Mouse (Mus musculus) 3134 (cell line): Measurements from ENCODE around the gene Hoxd3.

Experiments
- DNase-seq: peaks from one replicate; pipeline ENCODE4 v3.0.0-alpha.2; 2011; ENCODE audit warnings: low spot score; ENCODE audit not compliant: insufficient read length; ENCODE audit errors: extremely low read depth

Gene Hoxd3

DNA sequence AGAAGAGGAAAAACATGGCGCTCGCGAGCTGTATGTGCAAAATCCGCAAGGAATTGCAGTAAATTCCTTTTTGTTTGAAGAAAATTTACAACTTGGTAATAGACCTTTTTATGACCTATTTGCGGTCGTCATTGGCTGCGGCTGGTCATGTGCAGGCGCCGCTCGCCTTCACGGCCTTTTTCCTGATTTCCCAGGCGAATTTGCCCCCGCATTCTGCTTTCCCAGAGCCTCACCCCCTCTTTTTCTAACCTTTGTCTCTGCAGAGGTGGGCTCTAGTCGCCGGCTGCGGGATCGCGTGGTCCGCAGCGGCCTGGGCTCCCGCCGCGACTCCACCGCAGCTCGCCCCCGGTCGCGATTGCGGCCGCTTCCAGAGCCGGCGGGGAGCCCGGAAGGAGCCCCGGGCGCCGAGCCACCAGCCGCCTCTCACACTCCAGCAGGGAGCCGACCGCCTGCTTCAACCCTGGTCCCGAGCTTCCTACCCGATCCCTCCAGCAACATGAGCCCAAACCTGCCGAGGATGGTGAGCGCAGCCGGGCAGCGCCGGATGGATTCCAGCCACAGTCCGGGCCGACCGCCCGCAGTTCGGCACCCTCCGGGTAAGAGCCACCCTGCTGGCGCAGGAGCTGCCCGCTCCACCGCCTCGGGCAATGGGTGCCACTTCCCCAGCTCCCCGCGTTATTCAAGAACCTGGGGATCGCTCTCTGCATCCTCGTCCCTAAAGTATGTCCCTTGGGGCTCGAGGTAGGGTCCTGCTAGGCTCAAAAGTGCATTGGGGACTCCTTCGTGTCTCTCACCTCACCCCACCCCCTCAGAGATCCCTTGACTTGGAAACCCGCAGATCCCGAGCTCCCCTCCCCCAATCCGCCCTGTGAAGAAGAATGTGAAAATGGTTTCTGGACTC is at the start of gene Hoxd3, which contains the start of gene Hoxd4:
Hoxd3 (plus strand) TSS at position 207 of the 901 bp plus-strand sequence.
Hoxd4 (plus strand) TSS at position 209 of the 901 bp plus-strand sequence.
- DNase-seq, result no peak

DNA sequence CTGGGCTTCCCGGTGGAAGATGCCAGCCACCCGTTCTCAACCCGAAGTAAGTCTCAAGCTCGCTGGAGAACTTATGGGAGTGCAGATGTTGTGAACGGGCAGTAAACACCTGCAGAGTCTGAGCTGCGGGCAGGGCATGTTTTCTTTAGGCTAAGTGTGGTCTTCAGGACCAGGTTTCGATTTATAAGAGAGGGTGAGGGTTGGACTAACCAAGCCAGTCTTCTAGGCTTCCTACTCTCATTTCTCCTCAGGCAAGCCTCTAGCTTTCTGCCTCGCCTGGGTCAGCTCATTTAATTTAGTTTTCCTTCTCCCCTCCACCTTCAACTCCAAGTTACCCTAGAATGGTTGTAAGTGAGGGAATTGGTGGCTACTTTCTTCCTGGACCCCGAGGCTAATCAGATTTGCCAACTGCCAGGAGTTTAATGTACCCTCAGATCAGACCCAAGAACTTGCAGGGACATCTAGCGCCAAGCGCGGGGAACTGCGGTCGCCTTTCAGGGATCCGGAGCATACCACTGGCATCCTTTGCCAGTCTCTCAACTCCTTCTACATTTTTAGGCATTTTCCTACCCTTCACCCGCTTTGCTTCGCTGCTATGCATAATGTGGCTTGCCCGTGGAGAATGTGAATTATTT is 48.3 kb upstream of the Hoxd3 start:
- peak; percentile 40 for DNase-seq

DNA sequence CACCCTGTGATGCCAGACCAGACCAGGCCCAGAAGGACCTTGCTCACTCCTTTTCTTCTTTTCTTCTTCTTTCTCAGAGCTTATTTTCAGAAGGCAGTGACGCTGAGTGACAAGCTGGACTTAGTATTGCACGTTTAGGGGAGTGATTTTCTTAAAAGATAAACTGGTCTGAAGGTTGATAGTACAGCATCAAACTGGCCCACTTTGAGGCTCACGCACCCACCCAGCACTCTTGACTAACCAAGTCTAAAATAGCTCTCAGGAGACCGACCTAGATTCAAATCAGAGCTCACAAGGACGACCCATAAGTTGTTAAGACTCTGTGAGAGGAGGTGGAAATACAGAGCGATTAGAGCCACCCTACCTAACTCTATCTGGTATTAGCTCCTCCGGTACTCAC is 45.3 kb upstream of the Hoxd3 start:
- DNase-seq, result no peak

DNA sequence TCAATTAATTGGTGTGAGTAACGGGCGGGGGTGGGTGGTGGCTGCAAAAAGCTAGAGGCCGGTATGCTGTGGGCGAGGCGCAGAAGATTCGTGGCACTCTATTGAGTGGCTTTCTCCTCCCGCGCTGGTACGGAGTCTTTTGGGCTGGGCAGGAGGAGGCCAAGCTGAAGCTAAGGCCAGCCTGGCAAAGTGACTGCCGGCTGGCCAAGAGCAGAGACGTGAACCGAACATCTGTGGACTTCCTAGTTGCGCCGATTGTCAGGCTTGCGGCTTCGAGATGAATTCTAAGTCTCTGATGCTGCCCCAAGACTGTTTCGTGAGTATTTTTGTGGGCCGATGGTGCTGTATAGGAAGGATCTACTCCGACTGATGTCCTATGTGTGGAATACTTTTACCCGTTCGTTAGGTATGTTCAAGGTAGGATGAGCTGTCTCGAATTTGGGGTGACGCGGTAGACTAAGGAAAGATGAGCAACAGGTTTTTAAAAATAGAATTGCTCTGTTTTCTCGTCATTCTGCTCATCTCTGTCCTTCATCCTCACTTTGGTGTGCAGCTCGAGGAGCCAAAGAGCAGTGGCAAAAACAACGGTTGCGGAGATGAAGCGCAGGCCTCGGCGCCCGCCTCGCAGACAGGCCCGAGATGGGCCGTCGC is 44.4 kb upstream of the Hoxd3 start:
- DNase-seq, result no peak

DNA sequence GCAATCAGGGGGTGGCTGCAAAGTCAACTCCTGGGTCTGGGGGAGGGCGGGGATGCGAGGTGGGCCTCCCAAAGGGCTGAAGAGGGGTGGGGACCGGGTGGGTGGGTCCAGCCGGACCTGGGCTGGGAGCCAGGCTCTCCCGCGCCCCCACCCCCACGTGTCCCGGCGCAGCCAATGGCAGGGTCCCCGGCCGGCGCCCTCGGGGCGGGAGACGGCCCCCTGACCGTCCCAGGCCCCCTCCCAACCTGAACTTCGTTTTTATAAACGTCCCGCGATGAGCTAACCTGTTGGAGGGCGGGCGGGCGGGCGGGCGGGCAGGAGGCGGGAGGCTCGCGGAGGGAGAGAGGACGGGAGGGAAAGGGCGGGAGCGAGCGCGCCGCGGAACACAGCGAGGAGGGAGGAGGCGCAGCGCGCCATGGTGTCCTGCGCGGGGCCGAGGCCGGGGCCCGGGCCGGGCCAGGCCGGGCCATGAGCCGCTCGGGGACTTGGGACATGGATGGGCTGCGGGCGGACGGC is 43.8 kb upstream of the Hoxd3 start, which contains the start of gene Hoxd13:
Hoxd13 (plus strand) TSS at position 469 of the 516 bp plus-strand sequence.
- DNase-seq, result no peak

DNA sequence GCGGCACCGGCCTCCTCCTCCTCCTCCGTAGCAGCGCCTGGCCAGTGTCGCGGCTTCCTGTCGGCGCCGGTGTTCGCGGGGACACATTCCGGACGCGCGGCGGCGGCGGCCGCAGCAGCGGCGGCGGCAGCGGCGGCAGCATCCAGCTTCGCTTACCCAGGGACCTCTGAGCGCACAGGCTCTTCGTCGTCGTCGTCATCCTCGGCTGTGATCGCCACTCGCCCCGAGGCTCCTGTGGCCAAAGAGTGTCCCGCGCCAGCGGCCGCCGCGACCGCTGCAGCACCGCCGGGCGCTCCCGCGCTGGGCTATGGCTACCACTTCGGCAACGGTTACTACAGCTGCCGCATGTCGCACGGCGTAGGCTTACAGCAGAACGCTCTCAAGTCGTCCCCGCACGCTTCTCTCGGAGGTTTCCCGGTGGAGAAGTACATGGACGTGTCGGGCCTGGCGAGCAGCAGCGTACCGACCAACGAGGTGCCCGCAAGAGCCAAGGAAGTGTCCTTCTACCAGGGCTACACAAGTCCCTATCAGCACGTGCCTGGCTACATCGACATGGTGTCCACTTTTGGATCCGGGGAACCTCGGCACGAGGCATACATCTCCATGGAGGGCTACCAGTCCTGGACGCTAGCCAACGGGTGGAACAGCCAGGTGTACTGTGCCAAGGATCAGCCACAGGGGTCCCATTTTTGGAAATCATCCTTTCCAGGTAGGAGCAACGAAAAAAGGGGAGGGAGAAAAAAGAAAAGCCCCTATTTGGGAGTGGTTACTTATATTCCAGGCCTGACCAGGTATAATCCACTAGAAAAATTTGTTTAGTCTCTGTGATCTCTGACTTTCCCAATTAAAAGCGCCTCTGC is 43.1 kb upstream of the Hoxd3 start:
- DNase-seq, result no peak

DNA sequence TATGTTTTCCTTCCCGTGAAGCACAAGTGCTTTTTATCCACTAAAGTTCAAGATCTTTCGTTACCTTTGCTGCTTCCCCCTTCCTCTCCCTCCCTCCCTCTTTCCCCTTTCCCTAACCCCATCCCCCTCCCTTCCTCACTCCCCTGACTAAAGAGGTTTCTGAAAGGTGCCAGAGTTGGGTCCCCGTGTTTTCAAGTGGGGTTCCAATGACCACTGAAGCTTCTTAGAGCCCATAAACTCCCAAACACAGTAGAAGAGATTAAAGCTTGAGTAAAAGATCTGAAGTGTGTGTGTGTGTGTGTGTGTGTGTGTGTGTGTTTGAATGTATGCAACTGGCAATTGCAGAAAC is 42.5 kb upstream of the Hoxd3 start:
- no peak for DNase-seq

DNA sequence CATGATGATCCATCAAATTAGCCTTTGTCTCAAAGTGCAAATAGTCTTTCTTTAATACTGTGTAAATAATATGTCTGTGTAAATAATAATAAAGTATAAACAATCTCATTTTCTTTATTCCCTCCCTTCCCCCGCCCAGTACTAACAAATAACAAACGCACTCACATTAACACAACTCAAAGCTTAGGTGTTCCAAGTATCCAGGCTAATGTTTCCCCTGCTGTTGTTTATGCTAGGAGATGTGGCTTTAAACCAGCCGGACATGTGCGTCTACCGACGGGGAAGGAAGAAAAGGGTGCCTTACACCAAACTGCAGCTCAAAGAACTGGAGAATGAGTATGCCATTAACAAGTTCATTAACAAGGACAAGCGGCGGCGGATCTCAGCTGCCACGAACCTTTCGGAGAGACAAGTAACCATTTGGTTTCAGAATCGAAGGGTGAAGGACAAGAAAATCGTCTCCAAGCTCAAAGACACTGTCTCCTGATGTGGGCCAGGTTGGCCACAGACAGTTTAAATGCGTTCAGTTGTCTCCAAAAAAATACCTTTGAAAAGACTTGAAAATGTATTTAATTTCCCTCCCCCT is 42.0 kb upstream of the Hoxd3 start:
- no peak for DNase-seq

DNA sequence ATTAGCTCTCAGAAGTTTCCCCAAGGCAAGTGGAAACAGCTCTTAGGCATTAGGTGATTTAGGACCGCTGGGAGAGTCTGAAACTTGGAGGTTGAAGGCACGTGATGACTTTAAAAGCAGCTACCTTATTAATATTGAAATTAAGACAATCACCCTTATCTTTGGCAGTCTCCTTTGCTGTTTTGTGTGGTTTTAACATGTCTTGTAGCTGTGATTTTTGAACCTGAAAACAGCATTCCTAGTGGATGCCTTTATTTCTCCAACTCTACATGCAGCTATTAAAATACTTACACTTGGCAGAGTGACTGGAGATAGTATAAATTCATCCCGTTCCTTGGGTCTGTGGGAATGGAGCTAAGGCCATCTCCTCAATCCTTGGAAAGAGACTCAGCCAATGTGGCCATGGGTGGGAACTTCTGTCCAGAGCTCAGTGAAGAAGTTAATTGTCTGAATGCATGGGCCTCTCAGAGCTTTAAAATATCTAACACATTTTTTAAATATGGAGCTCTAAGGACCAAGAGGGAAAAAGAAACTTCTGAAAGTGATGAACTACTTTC is 41.0 kb upstream of the Hoxd3 start:
- DNase-seq, result no peak

DNA sequence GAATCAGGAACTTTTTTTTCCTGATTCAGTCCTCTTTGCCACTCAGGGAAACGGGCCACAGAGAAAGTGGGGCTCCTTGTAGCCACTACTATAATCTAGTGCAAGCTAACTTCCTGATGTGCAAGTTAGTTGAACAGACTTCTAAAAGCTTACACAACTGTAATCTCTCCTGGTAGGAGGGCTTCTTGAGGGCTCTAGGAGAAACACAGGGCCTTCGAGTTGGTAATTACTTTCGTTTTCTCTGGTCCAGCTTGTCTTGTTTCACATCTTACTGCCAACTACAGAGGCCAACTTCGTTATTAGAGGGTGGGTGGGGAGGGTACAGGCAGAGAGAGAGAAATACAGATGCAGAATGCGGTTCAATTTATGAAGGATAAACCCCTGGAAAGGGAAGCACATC is 39.9 kb upstream of the Hoxd3 start:
- DNase-seq, result no peak

DNA sequence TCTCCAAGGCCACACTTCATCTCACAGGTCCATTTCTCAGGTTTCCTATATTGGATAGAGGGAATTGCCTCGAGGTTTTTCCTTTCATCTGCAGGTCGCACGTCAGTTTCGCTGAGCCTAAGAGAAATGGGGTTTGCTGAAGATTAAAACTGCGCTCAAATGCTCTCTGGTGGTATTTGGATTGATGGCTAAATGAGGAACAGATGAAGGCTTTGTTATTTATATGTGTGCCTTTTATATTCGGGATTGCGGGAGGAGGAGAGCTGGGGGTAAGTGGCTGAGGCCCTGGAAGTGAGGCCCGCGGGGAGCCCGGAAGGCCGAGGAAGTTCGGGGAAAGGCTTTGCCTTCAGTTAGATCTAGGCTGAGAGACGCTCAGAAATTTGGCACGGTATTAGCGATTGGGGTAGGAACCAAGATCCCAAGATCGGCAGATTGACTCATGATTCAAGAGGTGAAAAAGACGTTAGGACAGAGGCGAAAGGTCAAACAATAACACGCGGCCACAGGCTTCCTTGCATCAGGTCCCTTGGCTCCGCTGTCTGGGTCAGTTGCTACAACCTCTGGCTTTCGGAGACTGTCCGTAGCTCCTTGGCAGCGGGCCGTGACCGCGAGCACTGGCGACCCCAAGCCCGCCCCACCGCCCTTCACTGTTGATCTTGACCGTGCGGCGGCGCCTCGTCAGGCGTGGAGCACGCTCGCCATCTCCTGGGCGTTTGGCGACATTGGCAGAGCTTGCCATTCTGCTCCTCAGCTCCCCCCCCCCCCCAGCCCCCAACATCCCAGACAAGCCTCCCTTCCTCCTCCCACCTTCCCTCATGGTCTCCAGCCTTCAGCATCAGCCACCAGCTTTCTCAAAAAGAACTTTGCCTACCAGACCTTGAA is 39.0 kb upstream of the Hoxd3 start:
- peak; percentile 74 for DNase-seq

DNA sequence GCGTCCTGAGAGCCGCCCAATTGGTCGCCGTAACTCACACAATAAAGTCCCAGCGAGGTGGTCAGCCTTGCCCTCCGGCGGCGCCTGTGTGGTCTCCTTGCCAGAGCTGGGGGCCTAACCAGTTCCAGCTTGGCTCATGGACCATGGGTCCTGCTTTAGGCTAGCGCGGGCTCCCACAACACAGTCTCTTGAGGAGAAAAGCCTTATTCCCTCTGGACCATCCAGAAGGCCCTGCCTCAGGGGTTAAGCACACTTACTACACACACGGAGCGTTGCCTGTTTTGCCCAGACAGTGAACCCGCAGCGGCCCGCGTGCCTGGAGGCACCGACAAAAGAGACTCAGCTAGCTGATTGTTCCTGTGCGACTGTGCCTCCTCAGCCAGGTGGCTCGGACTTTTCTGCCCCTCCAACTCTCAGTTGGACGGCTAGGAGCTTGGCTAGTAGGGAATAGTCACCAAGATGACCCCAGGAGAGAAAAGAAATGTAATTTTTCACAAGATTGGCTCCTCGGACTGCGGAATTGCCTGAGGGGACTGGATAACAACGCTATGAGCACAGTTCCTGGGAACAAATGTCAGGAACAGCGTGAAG is 37.8 kb upstream of the Hoxd3 start:
- no peak for DNase-seq

DNA sequence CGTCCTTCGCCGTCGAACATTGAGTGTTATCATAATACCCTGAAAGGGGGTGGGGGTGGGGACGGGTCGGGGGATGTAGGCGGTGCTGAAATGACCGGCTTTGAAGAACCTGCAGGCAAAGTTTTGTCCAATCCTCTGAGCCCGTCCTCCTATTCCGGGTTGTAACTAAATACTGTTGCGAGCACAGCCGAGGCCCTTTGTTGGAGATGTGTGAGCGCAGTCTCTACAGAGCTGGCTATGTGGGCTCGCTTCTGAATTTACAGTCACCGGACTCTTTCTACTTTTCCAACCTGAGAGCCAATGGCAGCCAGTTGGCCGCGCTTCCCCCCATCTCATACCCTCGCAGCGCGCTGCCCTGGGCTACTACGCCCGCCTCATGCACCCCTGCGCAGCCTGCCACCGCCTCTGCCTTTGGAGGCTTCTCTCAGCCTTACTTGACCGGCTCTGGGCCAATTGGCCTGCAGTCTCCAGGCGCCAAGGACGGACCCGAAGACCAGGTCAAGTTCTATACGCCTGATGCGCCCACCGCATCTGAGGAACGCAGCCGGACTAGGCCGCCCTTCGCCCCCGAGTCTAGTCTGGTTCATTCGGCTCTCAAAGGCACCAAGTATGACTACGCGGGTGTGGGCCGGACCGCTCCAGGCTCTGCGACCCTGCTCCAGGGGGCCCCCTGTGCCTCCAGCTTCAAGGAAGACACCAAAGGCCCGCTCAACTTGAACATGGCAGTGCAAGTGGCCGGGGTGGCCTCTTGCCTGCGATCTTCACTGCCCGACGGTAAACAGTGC is 36.7 kb upstream of the Hoxd3 start, which contains the start of gene Hoxd12:
Hoxd12 (plus strand) TSS at position 133 of the 785 bp plus-strand sequence.
- DNase-seq, result no peak

DNA sequence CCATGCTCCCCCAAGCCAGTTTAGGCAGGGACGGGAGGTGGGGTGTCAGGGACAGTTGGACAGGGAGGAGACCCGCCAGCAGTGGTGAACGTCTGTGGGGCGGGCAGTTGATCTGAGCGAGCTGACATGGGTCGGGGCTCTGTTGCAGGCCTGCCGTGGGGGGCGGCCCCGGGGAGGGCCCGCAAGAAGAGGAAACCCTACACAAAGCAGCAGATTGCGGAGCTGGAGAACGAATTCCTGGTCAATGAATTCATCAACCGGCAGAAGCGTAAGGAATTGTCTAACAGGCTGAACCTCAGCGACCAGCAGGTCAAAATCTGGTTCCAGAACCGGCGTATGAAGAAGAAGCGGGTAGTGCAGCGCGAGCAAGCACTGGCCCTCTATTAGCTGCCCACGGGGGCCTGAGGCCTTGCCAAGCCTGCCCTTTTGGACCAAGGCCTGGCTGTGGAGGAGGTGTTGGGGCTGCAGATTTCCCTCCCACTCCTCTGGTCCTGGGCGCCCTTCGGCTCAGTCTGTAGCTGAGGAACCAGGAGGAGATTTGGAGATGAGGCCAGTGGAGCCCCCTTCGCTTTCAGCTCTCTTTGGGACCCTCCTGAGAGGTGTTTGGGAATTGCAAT is 36.0 kb upstream of the Hoxd3 start:
- no peak for DNase-seq

DNA sequence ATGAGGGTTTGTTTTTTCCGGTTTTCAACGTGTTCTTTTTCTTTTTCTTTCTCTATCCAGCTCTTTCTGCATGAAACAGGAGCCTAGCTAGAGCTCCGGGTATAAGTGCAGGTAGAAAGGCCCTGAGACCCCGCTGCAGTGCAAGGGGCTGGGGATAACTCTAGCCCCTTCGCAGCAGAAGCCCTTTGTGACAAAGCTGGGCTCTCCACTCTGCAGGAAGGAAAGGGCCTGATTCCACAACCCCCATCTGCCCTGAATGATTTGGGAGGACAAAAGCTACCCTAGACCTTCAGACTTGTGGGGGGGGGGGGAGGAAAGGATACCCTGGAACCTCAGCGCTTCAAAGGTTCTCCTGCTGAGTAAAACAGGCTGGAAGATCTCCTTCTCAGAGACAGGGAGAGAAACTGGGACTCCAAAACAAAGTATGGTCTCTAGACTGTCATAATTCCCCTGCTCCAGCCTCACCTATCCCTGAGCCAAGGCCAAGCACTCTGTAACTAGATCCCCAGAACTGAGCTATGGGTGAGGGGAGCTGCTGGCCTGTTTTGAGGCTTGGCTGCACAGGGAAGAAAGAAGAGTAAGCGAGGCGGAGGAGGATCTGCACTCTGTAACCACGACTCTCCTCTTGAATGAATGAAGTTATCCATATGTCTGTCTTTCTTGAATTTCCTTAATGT is 35.2 kb upstream of the Hoxd3 start:
- DNase-seq, result no peak

DNA sequence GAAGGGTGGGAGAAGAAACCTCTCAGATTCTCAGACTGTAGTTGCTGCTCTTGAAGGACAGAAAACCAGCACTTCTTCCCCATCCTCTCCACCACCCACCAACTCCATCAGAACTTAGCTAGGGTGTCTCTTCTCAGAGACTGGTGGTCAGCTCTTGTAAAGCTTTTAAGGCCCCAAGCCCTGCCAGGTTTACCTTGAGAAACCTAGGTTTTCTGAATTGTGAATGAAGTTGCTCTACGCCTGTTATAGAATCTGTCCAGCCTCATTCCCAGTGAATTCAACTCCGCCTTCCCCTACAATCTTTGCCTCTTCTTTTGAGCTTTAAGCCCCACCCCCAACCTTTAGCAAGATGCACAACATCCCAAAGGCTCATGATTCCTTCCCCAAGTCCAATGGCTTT is 34.6 kb upstream of the Hoxd3 start:
- DNase-seq, result no peak
